In the genomic region with DNA sequence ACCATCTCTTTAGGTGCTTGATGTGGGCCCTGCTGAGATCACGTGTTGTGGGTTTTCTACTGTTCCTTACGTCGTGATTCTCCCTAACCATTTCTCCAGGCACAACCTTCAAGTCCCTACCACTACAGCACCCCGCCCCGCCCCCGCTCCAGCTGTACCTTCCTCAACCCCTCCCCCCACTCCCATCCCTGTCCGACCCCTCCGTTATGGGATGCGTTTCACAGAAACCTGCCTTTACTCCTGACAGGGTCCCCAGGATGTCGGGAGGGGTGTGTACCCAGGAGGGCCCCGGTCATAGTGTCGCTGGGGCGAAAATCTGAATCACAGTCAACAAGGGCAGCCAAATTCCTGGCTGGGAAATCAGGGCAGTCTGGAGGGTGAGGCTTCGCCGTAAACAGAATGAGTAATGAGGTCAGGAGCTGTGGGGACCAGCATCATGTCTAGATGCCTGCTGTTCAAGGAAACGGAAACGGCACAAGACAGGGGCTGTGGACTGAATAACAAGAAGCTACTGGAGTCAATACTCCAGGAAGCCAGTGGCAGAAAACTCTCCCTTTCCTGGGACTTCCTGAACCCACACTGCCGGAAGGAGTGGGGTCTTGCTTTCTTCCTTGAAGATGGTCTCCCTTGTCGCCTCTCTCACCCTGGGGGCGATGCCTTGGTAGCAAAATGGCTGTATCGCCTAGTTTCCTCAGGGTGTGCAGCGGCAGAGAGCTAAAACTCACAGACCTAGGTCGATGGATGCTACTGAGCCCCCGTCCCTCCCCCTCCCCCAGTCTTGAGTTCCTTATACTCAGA, we compare ENCODE assay signal across 8 mouse cellular contexts. TPM values are rescaled to one million over a fixed set of nuclear protein-coding genes. Genes with fewer than 3 reads are reported as not detected.
DNase-seq lines count a peak whose midpoint lies in the region; ATAC-seq lines count a peak whose summit lies in the region.

No protein-coding gene starts in this region.

- H3K27ac ChIP-seq in embryonic facial prominence, embryonic 13.5 days, result peak overlapping the region; percentile 84

- peak overlapping the region; percentile 50 for H3K4me2 ChIP-seq in embryonic facial prominence, embryonic 13.5 days

- peaks cover 53% of the 10 kb centered on the region for H3K4me1 ChIP-seq in embryonic facial prominence, embryonic 13.5 days

- DNase-seq in CD8-positive naive resting alpha-beta T cell, adult 2 months (ENCODE audit: low read depth in 2 of 2, low spot score in 2 of 2), result peak; percentile 23 to 47
- DNase-seq in adrenal gland, adult (ENCODE audit: inconsistent age in 2 of 2, low spot score in 1 of 2), result peak; percentile 85 to 94
- DNase-seq in heart, postnatal 10 days, result peak; percentile 73 to 74
- peak; percentile 67 to 78 for DNase-seq in kidney, postnatal 25 days
- peak; percentile 69 for DNase-seq in mesoderm, embryonic 11.5 days (ENCODE audit: low read depth, low spot score)

- 7% methylated on average over 24 of the region's 24 CpGs for WGBS in embryonic facial prominence, embryonic 13.5 days

- H3K36me3 ChIP-seq in embryonic facial prominence, embryonic 13.5 days, result no peaks in the 10 kb centered on the region

- peak overlapping the region; percentile 7; the same call in 1 of the 2 replicates for H3K4me3 ChIP-seq in embryonic facial prominence, embryonic 13.5 days

- no peak for ATAC-seq in embryonic facial prominence, embryonic 13.5 days (ENCODE audit: insufficient number of reproducible peaks, insufficient read depth, low FRiP score, low TSS enrichment, low read depth)
- no peak for ATAC-seq in activated CD4-positive, CD25-positive, alpha-beta regulatory T cell, adult 4 months
- ATAC-seq in granulocyte monocyte progenitor cell, adult 5-6 weeks (replicated peaks; ENCODE audit: poor library complexity, severe bottlenecking), result no peak

- no peaks in the 10 kb centered on the region for H3K9me3 ChIP-seq in embryonic facial prominence, embryonic 13.5 days

- H3K9ac ChIP-seq in embryonic facial prominence, embryonic 13.5 days, result peak overlapping the region; percentile 54

- intact Hi-C loops in heart, postnatal 10 days (cut with DNase I), result loop anchor here (2.0 to 5.0 kb wide), 2 partner anchors 37 to 63 kb away; no protein-coding TSS in a partner anchor

- no peaks in the 10 kb centered on the region for H3K27me3 ChIP-seq in embryonic facial prominence, embryonic 13.5 days

RNA-seq across cellular contexts. Expression of a gene that starts 31.0 kb away (rescaled TPM):
- 16.1 and 17.4 TPM in 2 replicates for polyA plus RNA-seq in embryonic facial prominence, embryonic 13.5 days (2015; fragmentation: Nextera tagmentation; extraction: Ambion mirVana)
- 10 to 100 TPM; 40.6 to 51.5 TPM for total RNA-seq in heart, postnatal 10 days (2021)
- polyA plus RNA-seq in activated CD4-positive, CD25-positive, alpha-beta regulatory T cell, adult 4 months (2017; shearing (Covaris generic)), result 100 to 1,000 TPM; 291 to 376 TPM
- total RNA-seq in granulocyte monocyte progenitor cell, adult 5-6 weeks (2014; fragmentation: Nextera tagmentation), result 33.0 and 59.6 TPM in 2 replicates
- 89.9 and 94.0 TPM in 2 replicates for total RNA-seq in granulocyte monocyte progenitor cell, adult 5-6 weeks (2017)

Comparison
In these comparisons a context has a peak if more than half of its experiments do, and no peak if none do; other contexts are left out.
1. DNase-seq: peak in every context shown above with its lines; median percentile 90 in adrenal gland, adult; 74 in heart, postnatal 10 days; 72 in kidney, postnatal 25 days; 69 in mesoderm, embryonic 11.5 days; 35 in CD8-positive naive resting alpha-beta T cell, adult 2 months.